Mouse (Mus musculus) layer of hippocampus, postnatal 10 days (tissue): ENCODE measurements around the gene Prkch. TPM values are rescaled to one million over a fixed set of nuclear protein-coding genes. Genes with fewer than 3 reads are reported as not detected.

ENCODE experiments used
- DNase-seq, 2 experiments: peaks; one replicate each; pipeline ENCODE4 v3.0.0; 2021; ENCODE audit warnings: low spot score in 2 of 2
- total RNA-seq, 2 experiments: library from RNA; stranded (reverse); gene quantifications; 2 replicates each; pipeline ENCODE4 v1.2.3; 2021

The Prkch gene
- total RNA-seq, 2 experiments from 2014 or later = 5.6 to 7.0 TPM

- no peak for DNase-seq
Measured at GRCm38 (mm10) chr12:73793216-73793615, 208.6 kb downstream of the Prkch start.

- peak in 1 of 2 experiments; percentile 28 for DNase-seq
Measured at GRCm38 (mm10) chr12:73793744-73794143, 209.1 kb downstream of the Prkch start.

- peak; percentile 57 for DNase-seq
Measured at GRCm38 (mm10) chr12:73794151-73794883, 209.7 kb downstream of the Prkch start.

- no peak for DNase-seq
Measured at GRCm38 (mm10) chr12:73799671-73800070, 215.1 kb downstream of the Prkch start.

GRCm38 (mm10) chr12:73800886-73801285 is 216.3 kb downstream of the Prkch start:
- DNase-seq = no peak

- DNase-seq = no peak
Measured at GRCm38 (mm10) chr12:73801845-73802244, 217.2 kb downstream of the Prkch start.

GRCm38 (mm10) chr12:73802379-73803057 is 217.9 kb downstream of the Prkch start:
- no peak for DNase-seq

- no peak for DNase-seq
Measured at GRCm38 (mm10) chr12:73803946-73804345, 219.3 kb downstream of the Prkch start.

- no peak for DNase-seq
Measured at GRCm38 (mm10) chr12:73805541-73805940, 220.9 kb downstream of the Prkch start.

- DNase-seq = no peak
Measured at GRCm38 (mm10) chr12:73806003-73806402, 221.4 kb downstream of the Prkch start.

GRCm38 (mm10) chr12:73807228-73807627 is 222.6 kb downstream of the Prkch start:
- DNase-seq = no peak

- peak; percentile 31 to 44 for DNase-seq
Measured at GRCm38 (mm10) chr12:73810041-73810795, 225.6 kb downstream of the Prkch start.

GRCm38 (mm10) chr12:73810903-73811302 is 226.3 kb downstream of the Prkch start:
- DNase-seq = no peak

GRCm38 (mm10) chr12:73812198-73812597 is 227.6 kb downstream of the Prkch start:
- no peak for DNase-seq

GRCm38 (mm10) chr12:73813016-73813900 is 228.7 kb downstream of the Prkch start:
- no peak for DNase-seq

- DNase-seq = no peak
Measured at GRCm38 (mm10) chr12:73814056-73814735, 229.6 kb downstream of the Prkch start.

- no peak for DNase-seq
Measured at GRCm38 (mm10) chr12:73814897-73815296, 230.3 kb downstream of the Prkch start.

GRCm38 (mm10) chr12:73815463-73815862 is 230.9 kb downstream of the Prkch start:
- no peak for DNase-seq

- no peak for DNase-seq
Measured at GRCm38 (mm10) chr12:73815892-73816291, 231.3 kb downstream of the Prkch start.

GRCm38 (mm10) chr12:73816866-73817265 is 232.3 kb downstream of the Prkch start:
- DNase-seq = no peak
